ENCODE assay signal across 8 mouse cellular contexts in genomic region chr4:139336822-139337483, GRCm38 (mm10). TPM values are rescaled to one million over a fixed set of nuclear protein-coding genes. Genes with fewer than 3 reads are reported as not detected.
DNase-seq lines count a peak whose midpoint lies in the region; ATAC-seq lines count a peak whose summit lies in the region.

No protein-coding gene starts in this region.

- 39% methylated on average over 24 of the region's 24 CpGs for WGBS in midbrain, embryonic 10.5 days
- 34% methylated on average over 24 of the region's 24 CpGs for WGBS in midbrain, embryonic 13.5 days
- 21% methylated on average over 24 of the region's 24 CpGs for WGBS in intestine, embryonic 14.5 days
- 22% methylated on average over 24 of the region's 24 CpGs for WGBS in limb, embryonic 12.5 days
- WGBS in midbrain, embryonic 15.5 days = 27% methylated on average over 24 of the region's 24 CpGs

- H3K4me3 ChIP-seq in midbrain, embryonic 10.5 days = peak overlapping the region; percentile 34
- H3K4me3 ChIP-seq in midbrain, embryonic 13.5 days (replicated peaks) = no peak overlapping the region
- H3K4me3 ChIP-seq in intestine, embryonic 14.5 days (ENCODE audit: low read depth, low read length) = peak overlapping the region; percentile 13; the same call in 1 of the 2 replicates
- peak overlapping the region; percentile 22 for H3K4me3 ChIP-seq in limb, embryonic 12.5 days (replicated peaks)
- H3K4me3 ChIP-seq in midbrain, embryonic 15.5 days = no peak overlapping the region

- H3K4me2 ChIP-seq in midbrain, embryonic 13.5 days (replicated peaks) = no peak overlapping the region
- H3K4me2 ChIP-seq in intestine, embryonic 14.5 days (ENCODE audit: low read length) = peak overlapping the region; percentile 46
- peak overlapping the region; percentile 47 for H3K4me2 ChIP-seq in limb, embryonic 12.5 days
- H3K4me2 ChIP-seq in midbrain, embryonic 15.5 days = peak overlapping the region; percentile 29

- H3K36me3 ChIP-seq in midbrain, embryonic 10.5 days = no peaks in the 10 kb centered on the region
- H3K36me3 ChIP-seq in midbrain, embryonic 13.5 days = no peaks in the 10 kb centered on the region
- no peaks in the 10 kb centered on the region for H3K36me3 ChIP-seq in intestine, embryonic 14.5 days (ENCODE audit: control insufficient read depth, insufficient read depth, low read length)
- H3K36me3 ChIP-seq in limb, embryonic 12.5 days = no peaks in the 10 kb centered on the region
- H3K36me3 ChIP-seq in midbrain, embryonic 15.5 days (replicated peaks) = no peaks in the 10 kb centered on the region

- peaks cover 5% of the 10 kb centered on the region; the same call in 1 of the 2 replicates for H3K4me1 ChIP-seq in midbrain, embryonic 10.5 days
- H3K4me1 ChIP-seq in midbrain, embryonic 13.5 days (replicated peaks) = no peaks in the 10 kb centered on the region
- no peaks in the 10 kb centered on the region for H3K4me1 ChIP-seq in intestine, embryonic 14.5 days (replicated peaks; ENCODE audit: control insufficient read depth, insufficient read depth, low read length)
- H3K4me1 ChIP-seq in limb, embryonic 12.5 days (replicated peaks) = no peaks in the 10 kb centered on the region
- no peaks in the 10 kb centered on the region for H3K4me1 ChIP-seq in midbrain, embryonic 15.5 days

- DNase-seq in midbrain, embryonic 10.5 days (ENCODE audit: low spot score) = peak; percentile 77
- DNase-seq in embryo, embryonic 10.5 days (ENCODE audit: low spot score) = peak; percentile 85
- DNase-seq in gastrocnemius, postnatal 4 days (ENCODE audit: low spot score in 2 of 2) = peak; percentile 53 to 80
- peak; percentile 89 for DNase-seq in intestine, embryonic 14.5 days (ENCODE audit: low spot score)
- DNase-seq in spleen, postnatal 14 days (ENCODE audit: low spot score in 2 of 2) = peak; percentile 67 to 79

- peak overlapping the region; percentile 33; the same call in 1 of the 2 replicates for H3K27ac ChIP-seq in midbrain, embryonic 10.5 days (replicated peaks)
- H3K27ac ChIP-seq in midbrain, embryonic 13.5 days = no peak overlapping the region
- H3K27ac ChIP-seq in intestine, embryonic 14.5 days (ENCODE audit: low read depth) = no peak overlapping the region
- no peak overlapping the region for H3K27ac ChIP-seq in limb, embryonic 12.5 days
- H3K27ac ChIP-seq in midbrain, embryonic 15.5 days = no peak overlapping the region

- H3K27me3 ChIP-seq in midbrain, embryonic 10.5 days (ENCODE audit: low read depth, poor library complexity, severe bottlenecking) = peaks cover 23% of the 10 kb centered on the region
- H3K27me3 ChIP-seq in midbrain, embryonic 13.5 days = peaks cover 16% of the 10 kb centered on the region
- peaks cover 5% of the 10 kb centered on the region; the same call in 1 of the 2 replicates for H3K27me3 ChIP-seq in intestine, embryonic 14.5 days (replicated peaks; ENCODE audit: control insufficient read depth, insufficient read depth, low read length)
- peaks cover 29% of the 10 kb centered on the region for H3K27me3 ChIP-seq in limb, embryonic 12.5 days
- peaks cover 18% of the 10 kb centered on the region for H3K27me3 ChIP-seq in midbrain, embryonic 15.5 days (replicated peaks)

- no peaks in the 10 kb centered on the region for H3K9me3 ChIP-seq in midbrain, embryonic 10.5 days (replicated peaks)
- H3K9me3 ChIP-seq in midbrain, embryonic 13.5 days = no peaks in the 10 kb centered on the region
- no peaks in the 10 kb centered on the region for H3K9me3 ChIP-seq in intestine, embryonic 14.5 days (ENCODE audit: control insufficient read depth, low read length)
- no peaks in the 10 kb centered on the region for H3K9me3 ChIP-seq in limb, embryonic 12.5 days
- no peaks in the 10 kb centered on the region for H3K9me3 ChIP-seq in midbrain, embryonic 15.5 days

- H3K9ac ChIP-seq in midbrain, embryonic 13.5 days (replicated peaks) = no peak overlapping the region
- H3K9ac ChIP-seq in intestine, embryonic 14.5 days (ENCODE audit: low read length) = no peak overlapping the region
- 0 out of 2 replicates have a peak overlapping the region, but pooled peaks have one; percentile 37 for H3K9ac ChIP-seq in limb, embryonic 12.5 days (replicated peaks)
- H3K9ac ChIP-seq in midbrain, embryonic 15.5 days = no peak overlapping the region

- ATAC-seq in midbrain, embryonic 13.5 days = no peak
- ATAC-seq in intestine, embryonic 14.5 days (replicated peaks; ENCODE audit: low FRiP score, low TSS enrichment, low read depth) = peak; percentile 68; the same call in 1 of the 2 replicates
- no peak for ATAC-seq in limb, embryonic 12.5 days (ENCODE audit: insufficient number of reproducible peaks, insufficient read depth, low FRiP score, low TSS enrichment, low read depth)
- no peak for ATAC-seq in midbrain, embryonic 15.5 days (replicated peaks)

RNA-seq across cellular contexts. Expression of gene Mrto4, which starts 15.4 kb away (rescaled TPM):
- 144 and 166 TPM in 2 replicates for polyA plus RNA-seq in midbrain, embryonic 10.5 days (2016; fragmentation: Nextera tagmentation; extraction: Ambion mirVana)
- 97.9 and 105 TPM in 2 replicates for polyA plus RNA-seq in midbrain, embryonic 13.5 days (2015; fragmentation: Nextera tagmentation; extraction: Ambion mirVana)
- total RNA-seq in gastrocnemius, postnatal 4 days (2021) = 10 to 100 TPM; 42.0 to 44.0 TPM
- 132 TPM in 2 replicates for polyA plus RNA-seq in intestine, embryonic 14.5 days (2014; fragmentation: Nextera tagmentation; extraction: Ambion mirVana)
- polyA plus RNA-seq in limb, embryonic 12.5 days (2016; fragmentation: Nextera tagmentation; extraction: Ambion mirVana) = 132 and 139 TPM in 2 replicates
- 81.7 and 88.6 TPM in 2 replicates for polyA plus RNA-seq in midbrain, embryonic 15.5 days (2015; fragmentation: Nextera tagmentation; extraction: Ambion mirVana)

RNA-seq across cellular contexts. Expression of gene Emc1, which starts 15.4 kb away (rescaled TPM):
- 32.3 and 38.5 TPM in 2 replicates for polyA plus RNA-seq in midbrain, embryonic 10.5 days (2016; fragmentation: Nextera tagmentation; extraction: Ambion mirVana)
- 41.0 and 42.0 TPM in 2 replicates for polyA plus RNA-seq in midbrain, embryonic 13.5 days (2015; fragmentation: Nextera tagmentation; extraction: Ambion mirVana)
- 10 to 100 TPM; 34.8 to 39.5 TPM for total RNA-seq in gastrocnemius, postnatal 4 days (2021)
- 17.1 and 23.1 TPM in 2 replicates for polyA plus RNA-seq in intestine, embryonic 14.5 days (2014; fragmentation: Nextera tagmentation; extraction: Ambion mirVana)
- 29.4 and 30.5 TPM in 2 replicates for polyA plus RNA-seq in limb, embryonic 12.5 days (2016; fragmentation: Nextera tagmentation; extraction: Ambion mirVana)
- polyA plus RNA-seq in midbrain, embryonic 15.5 days (2015; fragmentation: Nextera tagmentation; extraction: Ambion mirVana) = 47.6 and 50.8 TPM in 2 replicates

RNA-seq across cellular contexts. Expression of gene Ubr4, which starts 15.5 kb away (rescaled TPM):
- polyA plus RNA-seq in midbrain, embryonic 10.5 days (2016; fragmentation: Nextera tagmentation; extraction: Ambion mirVana) = 51.8 and 54.8 TPM in 2 replicates
- polyA plus RNA-seq in midbrain, embryonic 13.5 days (2015; fragmentation: Nextera tagmentation; extraction: Ambion mirVana) = 75.8 and 85.2 TPM in 2 replicates
- total RNA-seq in gastrocnemius, postnatal 4 days (2021) = 100 to 1,000 TPM; 115 to 122 TPM
- 72.0 and 76.6 TPM in 2 replicates for polyA plus RNA-seq in intestine, embryonic 14.5 days (2014; fragmentation: Nextera tagmentation; extraction: Ambion mirVana)
- 68.6 and 70.6 TPM in 2 replicates for polyA plus RNA-seq in limb, embryonic 12.5 days (2016; fragmentation: Nextera tagmentation; extraction: Ambion mirVana)
- 101 and 111 TPM in 2 replicates for polyA plus RNA-seq in midbrain, embryonic 15.5 days (2015; fragmentation: Nextera tagmentation; extraction: Ambion mirVana)

RNA-seq across cellular contexts. Expression of gene Akr7a5, which starts 26.4 kb away (rescaled TPM):
- 99.7 and 103 TPM in 2 replicates for polyA plus RNA-seq in midbrain, embryonic 10.5 days (2016; fragmentation: Nextera tagmentation; extraction: Ambion mirVana)
- polyA plus RNA-seq in midbrain, embryonic 13.5 days (2015; fragmentation: Nextera tagmentation; extraction: Ambion mirVana) = 65.0 and 66.5 TPM in 2 replicates
- total RNA-seq in gastrocnemius, postnatal 4 days (2021) = 10 to 100 TPM; 32.5 to 33.3 TPM
- polyA plus RNA-seq in intestine, embryonic 14.5 days (2014; fragmentation: Nextera tagmentation; extraction: Ambion mirVana) = 133 and 140 TPM in 2 replicates
- 146 and 150 TPM in 2 replicates for polyA plus RNA-seq in limb, embryonic 12.5 days (2016; fragmentation: Nextera tagmentation; extraction: Ambion mirVana)
- 68.5 and 72.1 TPM in 2 replicates for polyA plus RNA-seq in midbrain, embryonic 15.5 days (2015; fragmentation: Nextera tagmentation; extraction: Ambion mirVana)

RNA-seq across cellular contexts. Expression of gene Pqlc2, which starts 26.4 kb away (rescaled TPM):
- polyA plus RNA-seq in midbrain, embryonic 10.5 days (2016; fragmentation: Nextera tagmentation; extraction: Ambion mirVana) = 15.9 and 16.1 TPM in 2 replicates
- polyA plus RNA-seq in midbrain, embryonic 13.5 days (2015; fragmentation: Nextera tagmentation; extraction: Ambion mirVana) = 15.1 and 15.2 TPM in 2 replicates
- total RNA-seq in gastrocnemius, postnatal 4 days (2021) = 1 to 10 TPM; 4.2 to 4.7 TPM
- 15.9 and 17.1 TPM in 2 replicates for polyA plus RNA-seq in intestine, embryonic 14.5 days (2014; fragmentation: Nextera tagmentation; extraction: Ambion mirVana)
- 15.3 and 16.1 TPM in 2 replicates for polyA plus RNA-seq in limb, embryonic 12.5 days (2016; fragmentation: Nextera tagmentation; extraction: Ambion mirVana)
- polyA plus RNA-seq in midbrain, embryonic 15.5 days (2015; fragmentation: Nextera tagmentation; extraction: Ambion mirVana) = 16.3 TPM in 2 replicates

Comparison
In these comparisons a context has a peak if more than half of its experiments do, and no peak if none do; other contexts are left out.
1. H3K4me3 ChIP-seq: peak in midbrain, embryonic 10.5 days (single experiment), intestine, embryonic 14.5 days (single experiment) and limb, embryonic 12.5 days (single experiment); none in midbrain, embryonic 13.5 days (single experiment) and midbrain, embryonic 15.5 days (single experiment).
2. Peak in every context shown above with its lines, with median percentiles within 50 percentile points of each other: DNase-seq.